Mouse (Mus musculus) midbrain, embryonic 15.5 days (tissue): ENCODE results near the gene Rsph14. TPM values are rescaled to one million over a fixed set of nuclear protein-coding genes. Genes with fewer than 3 reads are reported as not detected.

Experiments
- ATAC-seq: fragments of 200-750 bp; cut with Nextera tagmentation; replicated peaks from 2 replicates; pipeline ENCODE4 v1.8.0; 2017; ENCODE audit warnings: moderate TSS enrichment
- H3K27ac ChIP-seq: fragments of 300-500 bp; sonication (generic); 2 replicates; pipeline ENCODE4 v1.5.1; 2015; ENCODE audit warnings: mild to moderate bottlenecking, inconsistent platforms
- H3K27me3 ChIP-seq: fragments of 300-500 bp; sonication (generic); replicated peaks from 2 replicates; pipeline ENCODE4 v1.6.1; 2015; ENCODE audit warnings: inconsistent platforms
- H3K36me3 ChIP-seq: fragments of 300-500 bp; sonication (generic); replicated peaks from 2 replicates; pipeline ENCODE4 v1.6.1; 2015; ENCODE audit warnings: inconsistent platforms
- H3K4me1 ChIP-seq: fragments of 300-500 bp; sonication (generic); 2 replicates; pipeline ENCODE4 v1.6.1; 2015; ENCODE audit warnings: inconsistent platforms
- H3K4me2 ChIP-seq: fragments of 300-500 bp; sonication (generic); 2 replicates; pipeline ENCODE4 v1.6.1; 2015; ENCODE audit warnings: inconsistent platforms, mild to moderate bottlenecking, moderate library complexity
- H3K4me3 ChIP-seq: fragments of 300-500 bp; sonication (generic); 2 replicates; pipeline ENCODE4 v1.5.1; 2015; ENCODE audit warnings: mild to moderate bottlenecking, inconsistent platforms
- H3K9ac ChIP-seq: fragments of 300-500 bp; sonication (generic); 2 replicates; pipeline ENCODE4 v1.6.1; 2015; ENCODE audit warnings: mild to moderate bottlenecking, inconsistent platforms
- H3K9me3 ChIP-seq: fragments of 300-500 bp; sonication (generic); 2 replicates; pipeline ENCODE4 v1.6.1; 2016; ENCODE audit warnings: inconsistent platforms
- WGBS: fragments of 180-500 bp; shearing (Covaris S2); methylation state at CpG from one replicate; pipeline ENCODE4 v1.1.7; 2015; ENCODE audit warnings: mixed read lengths; 5-methylcytosine and 5-hydroxymethylcytosine counted together
- polyA plus RNA-seq: library from polyadenylated mRNA; unstranded; fragments of >200 nt; fragmentation: Nextera tagmentation; extraction: Ambion mirVana; gene quantifications from 2 replicates; pipeline ENCODE4 v1.2.1, GENCODE M21; 2015

Rsph14 gene
- 0.54 and 1.5 TPM in 2 replicates for polyA plus RNA-seq

GRCm38 (mm10) chr10:75032395-75032794, at the start of gene Rsph14:
Gene Rsph14 (minus strand): TSS chr10:75032586.
- 14% methylated on average over 10 of the region's 10 CpGs for WGBS
- no peak within 1 kb of the TSS for H3K4me3 ChIP-seq

GRCm38 (mm10) chr10:75078174-75079128, 46.1 kb upstream of the Rsph14 start:
- Histone ChIP-seq H3K9ac (no peak overlapping the region), H3K36me3 (no peaks in the 10 kb centered on the region), H3K4me1 (peaks cover 4% of the 10 kb centered on the region; the same call in 1 of the 2 replicates), H3K4me3 (no peak overlapping the region), H3K4me2 (no peak overlapping the region), H3K27ac (no peak overlapping the region), H3K9me3 (no peaks in the 10 kb centered on the region), H3K27me3 (no peaks in the 10 kb centered on the region)
- no peak for ATAC-seq
- WGBS: 88% methylated on average over 14 of the region's 14 CpGs

More at GRCm38 (mm10) chr10:75032395-75032794, at the start of gene Rsph14:
- peak; percentile 77 for ATAC-seq
- H3K9ac ChIP-seq: no peak within 1 kb of the TSS
- peak within 1 kb of the TSS; percentile 46 for H3K4me2 ChIP-seq
- no peaks in the 10 kb centered on the region for H3K9me3 ChIP-seq
- peaks cover 45% of the 10 kb centered on the region for H3K4me1 ChIP-seq
- H3K27ac ChIP-seq: peak within 1 kb of the TSS; percentile 77
- no peaks in the 10 kb centered on the region for H3K36me3 ChIP-seq
- no peaks in the 10 kb centered on the region for H3K27me3 ChIP-seq

DNA sequence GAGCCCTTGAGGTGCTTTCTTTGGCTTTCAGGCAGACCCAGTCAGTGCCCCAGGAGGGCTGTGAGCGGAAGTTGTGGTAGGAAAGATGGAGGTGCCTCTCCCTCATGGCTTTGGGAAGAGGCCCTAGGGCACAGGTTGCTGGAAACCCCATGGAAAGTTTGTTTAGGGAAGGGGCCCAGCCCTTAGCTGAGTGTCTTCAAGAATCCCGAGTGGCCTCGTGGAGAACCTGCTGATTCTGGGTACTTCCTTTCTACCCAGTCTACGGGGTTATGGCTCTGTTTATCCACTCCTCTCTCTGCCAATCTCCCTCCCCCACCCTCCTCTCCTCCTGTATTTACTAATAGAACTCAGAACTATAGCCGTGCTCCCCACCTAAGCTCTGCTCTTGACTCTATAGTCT, 43.3 kb upstream of the Rsph14 start:
- H3K36me3 ChIP-seq: no peaks in the 10 kb centered on the region
- no peaks in the 10 kb centered on the region for H3K9me3 ChIP-seq
- H3K27me3 ChIP-seq: no peaks in the 10 kb centered on the region
- no peak overlapping the region for H3K4me3 ChIP-seq
- H3K9ac ChIP-seq: no peak overlapping the region
- H3K4me2 ChIP-seq: no peak overlapping the region
- peaks cover 13% of the 10 kb centered on the region for H3K4me1 ChIP-seq
- 83% methylated on average over 5 of the region's 5 CpGs for WGBS
- H3K27ac ChIP-seq: no peak overlapping the region
- no peak for ATAC-seq

GRCm38 (mm10) chr10:75070281-75070976, 38.0 kb upstream of the Rsph14 start:
- no peak for ATAC-seq
- Histone ChIP-seq H3K36me3 (no peaks in the 10 kb centered on the region), H3K4me2 (no peak overlapping the region), H3K4me1 (peaks cover 39% of the 10 kb centered on the region), H3K9me3 (no peaks in the 10 kb centered on the region), H3K27me3 (no peaks in the 10 kb centered on the region), H3K4me3 (no peak overlapping the region), H3K9ac (no peak overlapping the region), H3K27ac (no peak overlapping the region)
- 73% methylated on average over 11 of the region's 11 CpGs for WGBS

DNA sequence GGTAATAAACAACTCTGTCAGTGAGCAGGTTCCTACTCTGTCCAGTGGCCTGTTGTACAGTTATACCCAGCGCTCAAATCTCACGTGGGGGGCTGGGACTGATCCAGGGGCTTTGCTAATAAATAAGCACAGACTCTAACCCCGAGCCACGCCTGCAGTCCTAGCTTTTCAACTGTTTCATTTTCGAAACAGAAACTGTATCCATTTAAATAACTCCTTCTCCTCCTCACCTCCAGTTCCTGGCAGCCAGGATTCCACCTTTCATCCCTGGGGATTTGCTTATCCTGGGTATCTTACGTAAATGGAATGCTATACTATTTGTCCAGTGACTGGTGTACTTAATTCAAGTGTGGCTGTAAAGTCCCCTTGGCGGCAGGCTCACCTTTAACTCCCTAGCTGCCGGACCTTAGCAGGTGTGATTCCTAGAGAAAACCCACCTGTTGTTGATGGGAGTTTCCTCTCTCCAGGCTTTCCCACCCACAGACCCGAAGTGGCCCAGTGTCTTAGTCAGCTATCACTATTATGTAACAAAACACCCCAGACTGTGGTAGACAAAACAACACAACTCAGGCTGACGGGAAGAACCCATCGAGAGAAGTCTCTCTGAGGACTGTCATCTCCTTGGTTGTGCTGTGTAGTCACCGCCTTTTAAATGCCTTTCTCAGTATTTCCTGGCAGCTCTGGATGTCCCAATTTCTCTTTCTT, 36.4 kb upstream of the Rsph14 start:
- Histone ChIP-seq H3K4me1 (peaks cover 56% of the 10 kb centered on the region), H3K27ac (no peak overlapping the region), H3K9ac (no peak overlapping the region), H3K9me3 (no peaks in the 10 kb centered on the region), H3K36me3 (no peaks in the 10 kb centered on the region), H3K27me3 (no peaks in the 10 kb centered on the region), H3K4me3 (no peak overlapping the region), H3K4me2 (no peak overlapping the region)
- WGBS: 70% methylated on average over 12 of the region's 12 CpGs
- ATAC-seq: no peak

- Histone ChIP-seq H3K27me3 (no peaks in the 10 kb centered on the region), H3K9me3 (no peaks in the 10 kb centered on the region), H3K4me2 (no peak overlapping the region), H3K27ac (no peak overlapping the region), H3K9ac (no peak overlapping the region), H3K4me1 (peaks cover 63% of the 10 kb centered on the region), H3K4me3 (no peak overlapping the region), H3K36me3 (no peaks in the 10 kb centered on the region)
- ATAC-seq: no peak
- 54% methylated on average over 2 of the region's 2 CpGs for WGBS
Observed at GRCm38 (mm10) chr10:75068086-75068485, 35.7 kb upstream of the Rsph14 start.

DNA sequence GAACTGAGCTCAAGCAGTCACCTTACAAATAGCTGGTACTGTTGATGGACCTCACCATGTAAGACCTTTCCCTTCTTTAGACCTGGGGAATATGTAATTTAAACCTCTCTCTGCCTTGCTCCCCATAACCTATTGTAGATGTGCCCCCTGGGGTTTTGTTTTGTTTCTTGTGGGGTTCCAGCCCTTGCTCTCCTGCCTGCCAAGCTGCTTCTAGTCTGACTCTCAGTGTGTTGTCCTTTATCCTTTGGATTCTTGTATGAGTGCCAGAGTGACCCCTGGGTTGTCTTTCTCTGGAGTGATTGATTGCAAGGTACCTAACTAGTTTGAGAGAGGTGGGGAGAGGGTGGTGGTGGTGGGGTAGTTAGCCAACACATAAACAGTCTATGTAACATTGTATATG, 35.1 kb upstream of the Rsph14 start:
- no peak overlapping the region for H3K27ac ChIP-seq
- H3K4me3 ChIP-seq: no peak overlapping the region
- peaks cover 69% of the 10 kb centered on the region for H3K4me1 ChIP-seq
- H3K27me3 ChIP-seq: no peaks in the 10 kb centered on the region
- no peak overlapping the region for H3K9ac ChIP-seq
- no peaks in the 10 kb centered on the region for H3K9me3 ChIP-seq
- no peak for ATAC-seq
- H3K4me2 ChIP-seq: no peak overlapping the region
- H3K36me3 ChIP-seq: no peaks in the 10 kb centered on the region

- peaks cover 72% of the 10 kb centered on the region for H3K4me1 ChIP-seq
- no peak overlapping the region for H3K9ac ChIP-seq
- H3K9me3 ChIP-seq: no peaks in the 10 kb centered on the region
- H3K36me3 ChIP-seq: no peaks in the 10 kb centered on the region
- H3K4me2 ChIP-seq: peak overlapping the region; percentile 84; the same call in 1 of the 2 replicates
- no peak overlapping the region for H3K4me3 ChIP-seq
- no peak overlapping the region for H3K27ac ChIP-seq
- no peaks in the 10 kb centered on the region for H3K27me3 ChIP-seq
- no peak for ATAC-seq
- WGBS: 80% methylated on average over 6 of the region's 6 CpGs
Observed at GRCm38 (mm10) chr10:75065691-75066090, 33.3 kb upstream of the Rsph14 start.

GRCm38 (mm10) chr10:75063301-75063965, 31.0 kb upstream of the Rsph14 start:
- no peak for ATAC-seq
- Histone ChIP-seq H3K27ac (no peak overlapping the region), H3K36me3 (no peaks in the 10 kb centered on the region), H3K9me3 (no peaks in the 10 kb centered on the region), H3K9ac (peak overlapping the region; percentile 37), H3K4me1 (peaks cover 81% of the 10 kb centered on the region), H3K4me2 (peak overlapping the region; percentile 84), H3K27me3 (no peaks in the 10 kb centered on the region), H3K4me3 (peak overlapping the region; percentile 73)
- WGBS: 48% methylated on average over 12 of the region's 12 CpGs

DNA sequence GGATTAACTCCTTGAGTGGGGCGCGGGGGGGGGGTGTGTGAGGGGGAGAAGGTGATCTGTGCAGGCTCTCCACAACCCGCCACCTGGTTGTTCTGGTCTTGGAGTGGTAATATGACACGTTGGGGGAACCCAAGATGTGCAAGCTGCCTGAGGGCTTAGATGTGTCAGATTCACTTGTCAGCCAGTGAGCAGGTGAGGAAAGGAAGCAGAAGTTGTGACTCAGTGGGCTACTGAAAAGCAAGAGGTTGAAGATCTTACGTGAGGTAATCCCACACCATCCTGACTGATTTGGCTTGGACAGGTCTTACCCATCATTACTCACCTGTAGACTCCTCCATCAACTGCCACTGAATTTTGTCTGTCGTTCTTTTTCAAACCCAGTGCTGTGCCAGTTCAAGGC, 30.2 kb upstream of the Rsph14 start:
- ATAC-seq: no peak
- no peaks in the 10 kb centered on the region for H3K9me3 ChIP-seq
- WGBS: 44% methylated on average over 5 of the region's 6 CpGs
- peak overlapping the region; percentile 89 for H3K9ac ChIP-seq
- H3K4me2 ChIP-seq: peak overlapping the region; percentile 84
- peaks cover 74% of the 10 kb centered on the region for H3K4me1 ChIP-seq
- no peaks in the 10 kb centered on the region for H3K27me3 ChIP-seq
- H3K27ac ChIP-seq: no peak overlapping the region
- H3K4me3 ChIP-seq: peak overlapping the region; percentile 73
- no peaks in the 10 kb centered on the region for H3K36me3 ChIP-seq

GRCm38 (mm10) chr10:75062189-75062561, 29.8 kb upstream of the Rsph14 start:
- Histone ChIP-seq H3K4me2 (peak overlapping the region; percentile 84), H3K36me3 (no peaks in the 10 kb centered on the region), H3K27me3 (no peaks in the 10 kb centered on the region), H3K4me3 (peak overlapping the region; percentile 73), H3K9ac (peak overlapping the region; percentile 89), H3K27ac (no peak overlapping the region), H3K4me1 (peaks cover 70% of the 10 kb centered on the region), H3K9me3 (no peaks in the 10 kb centered on the region)
- no peak for ATAC-seq
- 14% methylated on average over 6 of the region's 6 CpGs for WGBS
